Mouse (Mus musculus): ENCODE measurements at regions not wholly inside any gene's neighbourhood (a gene's known extent, or its start where the extent isn't known, plus 50 kb on each side); places are given as distances from the start of the nearest gene placed in this dataset.
"Not testable (repeated sequence)": the region's sequence is repeated elsewhere in the genome, so short reads cannot be mapped to it uniquely, and the experiment has no call there.

DNA sequence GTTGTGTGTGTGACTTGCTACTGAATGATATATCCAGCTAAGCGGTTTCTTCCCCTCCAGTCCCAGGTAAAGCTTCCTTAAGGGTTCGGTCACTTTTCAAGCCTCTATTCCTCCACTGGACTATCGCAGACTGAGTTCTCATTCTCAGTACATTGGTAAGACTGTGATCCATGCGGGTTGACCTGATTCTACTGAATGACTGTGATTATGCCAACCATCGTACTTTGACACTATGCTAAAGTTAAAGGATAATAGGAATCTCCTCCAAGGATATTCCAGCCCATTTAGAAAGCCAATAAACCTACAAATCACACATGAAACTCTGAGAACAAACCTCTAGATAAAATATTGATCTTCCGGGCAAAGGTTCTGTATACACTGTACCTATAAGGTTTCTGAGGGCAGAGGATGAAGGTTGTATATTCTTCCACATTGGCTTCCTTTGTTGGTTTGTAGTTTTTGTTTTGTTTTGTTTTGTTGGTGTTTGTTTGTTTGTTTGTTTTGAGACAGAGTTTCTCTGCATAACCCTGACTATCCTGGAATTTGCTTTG, 223.7 kb upstream of the Zpld1 start:
- no peak for DNase-seq (ENCODE audit: low spot score in 2 of 2)

GRCm38 (mm10) chr16:55520077-55520476, 222.3 kb upstream of the Zpld1 start:
- no peak for DNase-seq (ENCODE audit: low spot score in 2 of 2)

DNA sequence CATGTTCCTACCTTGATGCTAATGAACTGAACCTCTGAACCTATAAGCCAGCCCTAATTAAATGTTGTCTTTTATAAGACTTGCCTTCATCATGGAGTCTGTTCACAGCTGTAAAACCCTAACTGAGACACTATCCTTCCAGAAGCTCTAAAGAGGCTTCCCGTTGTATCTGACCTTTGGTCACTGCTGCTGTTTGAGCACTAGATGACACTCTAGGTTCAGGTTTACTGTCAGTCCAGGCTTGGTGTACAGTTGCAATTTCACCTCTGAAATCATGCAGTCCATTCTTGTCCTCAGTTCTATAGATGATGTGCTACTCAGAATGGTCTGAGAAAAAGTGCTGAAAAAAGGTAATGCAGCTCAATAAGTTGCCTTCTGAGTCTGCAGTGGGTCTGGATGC, 221.9 kb upstream of the Zpld1 start:
- no peak for DNase-seq (ENCODE audit: low spot score in 2 of 2)

DNA sequence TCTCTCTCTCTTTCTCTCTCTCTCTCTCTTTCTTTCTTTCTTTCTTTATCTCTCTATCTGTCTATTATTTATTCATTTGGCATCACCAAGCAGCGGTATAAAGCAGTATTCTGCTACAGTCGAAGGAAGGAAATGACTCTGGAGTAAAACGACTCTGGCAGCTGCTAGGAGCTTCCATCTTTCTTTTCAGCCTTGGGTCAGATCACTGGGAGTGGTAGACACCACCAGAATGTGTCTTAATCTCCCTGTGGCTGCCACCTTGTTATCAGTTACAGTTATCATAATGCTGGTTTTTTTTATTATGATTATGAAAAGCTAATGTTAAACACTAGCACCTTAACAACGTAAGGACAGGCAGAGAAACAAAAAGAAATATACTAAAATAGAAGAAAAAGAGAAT, 219.2 kb upstream of the Zpld1 start:
- DNase-seq (ENCODE audit: low spot score in 2 of 2): no peak

DNA sequence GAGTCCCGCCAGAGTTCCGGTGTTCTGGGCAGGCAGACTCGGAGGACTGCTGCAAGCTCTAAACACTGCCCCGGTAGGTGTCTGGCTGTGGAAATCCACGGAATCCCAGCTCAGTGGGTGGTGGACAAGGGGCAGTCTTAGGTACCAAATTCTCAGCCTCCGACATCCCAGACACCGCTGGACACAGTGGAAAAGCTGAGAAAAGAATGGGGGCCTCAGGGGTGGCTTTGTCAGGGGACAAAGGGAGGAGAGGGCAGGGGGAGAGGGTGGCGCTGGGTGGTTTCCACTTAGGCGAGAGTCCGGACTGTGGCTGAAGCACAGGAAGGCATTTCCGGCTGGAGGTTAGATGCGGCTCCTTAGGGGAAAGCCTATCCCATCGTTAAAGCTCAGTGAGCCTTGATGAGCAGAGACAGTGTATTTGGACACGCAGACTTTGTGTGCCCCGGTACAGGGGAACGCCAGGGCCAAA, 217.5 kb upstream of the Zpld1 start:
- no peak for DNase-seq (ENCODE audit: low spot score in 2 of 2)

GRCm38 (mm10) chr16:55514448-55515200, 216.8 kb upstream of the Zpld1 start:
- DNase-seq (ENCODE audit: low spot score in 2 of 2): no peak

DNA sequence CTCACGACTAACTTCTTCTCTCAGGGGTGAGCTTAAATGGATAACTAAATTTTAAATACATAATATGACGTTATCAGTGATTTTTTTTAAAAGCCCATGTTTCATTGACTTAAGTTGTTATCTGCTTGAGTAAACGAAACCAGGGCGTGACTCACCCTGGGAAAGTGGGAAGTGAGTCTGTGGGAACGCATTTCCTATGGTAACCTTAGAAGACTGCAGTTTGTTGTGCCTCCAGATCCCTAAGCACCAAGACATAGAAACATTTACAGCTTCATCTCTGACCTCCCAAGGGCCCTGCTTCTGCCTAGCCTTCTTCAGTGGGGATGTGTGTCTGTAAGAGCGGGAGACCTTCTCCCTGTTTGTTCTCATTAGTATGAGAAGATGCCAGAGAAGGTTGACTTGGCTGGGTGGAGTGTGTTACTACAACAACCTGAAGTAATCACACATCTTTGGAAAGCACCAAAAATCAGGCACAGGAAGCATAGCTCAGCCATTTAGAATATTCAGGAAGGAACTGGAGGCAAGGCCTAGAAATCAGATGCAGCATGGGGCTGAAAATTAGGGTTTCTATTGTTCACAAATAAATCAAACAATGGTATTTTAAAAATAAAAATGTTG, 207.1 kb upstream of the Zpld1 start:
- DNase-seq (ENCODE audit: low spot score in 2 of 2): no peak

GRCm38 (mm10) chr16:55504274-55504673, 206.5 kb upstream of the Zpld1 start:
- DNase-seq (ENCODE audit: low spot score in 2 of 2): no peak

- DNase-seq (ENCODE audit: low spot score in 2 of 2): no peak
These were observed 205.5 kb upstream of the Zpld1 start for GRCm38 (mm10) chr16:55503273-55503672.

- DNase-seq (ENCODE audit: low spot score in 2 of 2): not testable (repeated sequence)
These were observed 202.0 kb upstream of the Zpld1 start for GRCm38 (mm10) chr16:55499831-55500230.

GRCm38 (mm10) chr16:55495051-55495450, 197.3 kb upstream of the Zpld1 start:
- DNase-seq (ENCODE audit: low spot score in 2 of 2): no peak

GRCm38 (mm10) chr16:55494162-55494561, 196.4 kb upstream of the Zpld1 start:
- DNase-seq (ENCODE audit: low spot score in 2 of 2): no peak

- no peak for DNase-seq (ENCODE audit: low spot score in 2 of 2)
These were observed 194.3 kb upstream of the Zpld1 start for GRCm38 (mm10) chr16:55492111-55492510.

DNA sequence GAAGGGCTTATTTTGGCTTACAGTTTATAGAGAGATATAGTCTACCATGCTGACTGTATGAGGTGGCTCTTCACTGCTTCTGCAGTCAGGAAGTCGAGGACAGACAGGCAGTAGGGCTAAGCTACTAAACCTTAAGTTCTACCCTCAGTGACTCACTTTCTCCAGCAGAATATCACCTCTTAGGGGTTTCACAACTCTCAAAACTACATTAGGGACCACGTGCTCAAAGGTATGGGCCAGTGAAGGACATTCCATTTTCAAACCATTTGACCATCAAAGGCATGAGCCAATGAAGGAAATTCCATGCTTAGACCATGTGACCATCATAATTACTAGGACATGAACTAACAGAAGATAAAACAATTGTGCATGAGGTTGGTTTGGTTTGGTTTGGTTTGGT, 186.6 kb upstream of the Zpld1 start:
- no peak for DNase-seq (ENCODE audit: low spot score in 2 of 2)

- no peak for DNase-seq (ENCODE audit: low spot score in 2 of 2)
These were observed 183.0 kb upstream of the Zpld1 start for GRCm38 (mm10) chr16:55480745-55481144.

GRCm38 (mm10) chr16:55480304-55480703, 182.5 kb upstream of the Zpld1 start:
- no peak for DNase-seq (ENCODE audit: low spot score in 2 of 2)

- peak in 1 of 2 experiments; percentile 26 for DNase-seq (ENCODE audit: low spot score in 2 of 2)
These were observed 178.9 kb upstream of the Zpld1 start for GRCm38 (mm10) chr16:55476544-55477208.

DNA sequence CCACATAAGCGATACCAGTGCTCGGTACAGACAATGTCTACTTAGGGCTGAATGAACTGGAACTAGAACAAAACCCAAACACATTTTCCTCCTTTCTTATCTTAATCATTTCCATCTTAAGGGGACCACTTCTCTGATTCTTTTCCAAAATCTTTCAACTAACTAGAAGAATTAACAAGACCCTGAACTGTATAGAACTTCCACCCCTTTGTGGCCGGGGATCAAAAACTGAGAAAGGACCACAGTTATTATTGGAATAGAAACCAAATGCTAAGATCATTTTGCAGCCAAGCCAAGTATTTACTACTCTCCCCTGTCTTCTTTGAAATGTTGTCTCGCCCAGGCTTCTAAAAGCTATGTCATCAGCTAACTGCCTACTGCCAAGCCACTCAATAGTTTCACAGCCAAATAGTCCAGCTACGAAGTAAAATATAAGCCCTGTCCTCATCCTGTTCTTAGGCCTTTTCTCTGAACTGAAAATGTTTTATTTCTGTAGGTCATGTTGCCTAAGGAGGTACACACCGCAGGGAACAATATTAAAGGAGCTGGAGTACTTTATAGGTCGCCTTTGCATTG, 177.3 kb upstream of the Zpld1 start:
- DNase-seq (ENCODE audit: low spot score in 2 of 2): no peak

DNA sequence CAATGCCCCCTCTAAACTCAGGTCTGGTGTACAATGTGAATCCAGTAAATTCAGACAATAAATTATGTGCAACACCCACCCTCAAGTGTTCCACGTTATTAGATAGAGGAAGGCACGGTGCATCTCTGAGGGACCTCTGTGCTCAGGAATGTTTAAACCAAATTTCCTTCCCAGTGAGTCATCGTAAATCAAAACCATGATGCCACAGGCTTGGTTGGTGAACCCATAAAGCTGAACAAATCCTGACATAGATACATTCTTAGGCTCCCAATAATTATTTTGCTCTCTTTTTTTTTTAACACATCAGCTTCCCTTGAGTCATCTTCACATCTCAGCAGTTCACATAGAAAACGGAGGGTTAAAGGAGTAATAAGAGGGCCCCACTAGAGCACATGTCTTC, 173.6 kb upstream of the Zpld1 start:
- DNase-seq (ENCODE audit: low spot score in 2 of 2): no peak

DNA sequence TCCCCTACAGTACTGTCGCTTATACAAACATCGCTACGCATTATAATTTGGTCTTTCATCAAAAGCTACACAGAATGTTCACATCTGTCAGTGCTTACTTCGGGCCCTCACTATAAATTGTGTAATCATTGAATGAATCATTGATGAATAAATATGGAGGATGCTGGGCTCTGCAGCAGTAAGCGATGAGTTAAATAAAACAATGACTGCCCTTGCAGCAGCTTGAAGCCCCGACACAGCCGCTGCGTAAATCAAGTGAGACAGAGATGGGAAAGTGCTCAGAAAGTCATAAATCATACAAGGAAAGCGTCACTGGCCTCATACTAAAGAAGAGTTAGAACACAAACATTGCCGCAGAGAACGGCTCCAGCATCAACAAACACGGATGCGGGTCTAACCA, 172.9 kb upstream of the Zpld1 start:
- DNase-seq (ENCODE audit: low spot score in 2 of 2): no peak

DNA sequence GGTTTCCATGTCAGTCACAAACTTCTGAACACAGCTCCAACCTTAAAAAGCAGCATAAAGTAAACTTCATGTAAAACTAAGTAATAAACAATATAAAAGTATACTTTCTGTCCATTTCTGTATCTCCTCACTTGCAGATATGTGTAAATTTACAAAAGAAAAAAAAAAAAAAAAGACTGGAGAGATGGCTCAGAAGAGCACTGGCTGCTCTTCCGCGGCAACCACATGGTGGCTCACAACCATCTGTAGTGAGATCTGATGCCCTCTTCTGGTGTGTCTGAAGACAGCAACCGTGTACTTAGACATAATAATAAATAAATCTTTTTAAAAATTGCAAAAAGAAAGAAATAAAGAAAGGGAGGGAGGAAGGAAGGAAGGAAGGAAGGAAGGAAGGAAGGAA, 171.9 kb upstream of the Zpld1 start:
- no peak for DNase-seq (ENCODE audit: low spot score in 2 of 2)

Measured in adrenal gland, adult 18-20 months (tissue).